Mouse (Mus musculus) lung, embryonic 16.5 days (tissue): ENCODE results near the gene Cfap126. TPM values are rescaled to one million over a fixed set of nuclear protein-coding genes. Genes with fewer than 3 reads are reported as not detected.

Source experiments
- microRNA-seq: library from miRNA; unstranded; fragments of <30 nt; microRNA quantifications from one replicate; pipeline ENCODE4, GENCODE M21; 2016
- polyA plus RNA-seq: library from polyadenylated mRNA; unstranded; fragments of >200 nt; fragmentation: Nextera tagmentation; extraction: Ambion mirVana; gene quantifications from 2 replicates; pipeline ENCODE4 v1.2.1, GENCODE M21; 2015

Cfap126 gene
- polyA plus RNA-seq, 1 experiment from 2014 or later = 15.7 TPM

Small RNA genes lying within 50 kb of the gene (microRNA-seq; reads per million reads assigned to microRNA genes)
- gene Gm27552 = not detected
- not detected for gene Gm27844
- gene Mir6546 = 3.8 reads per million, percentile 13 among the genes with 10 or more reads in this experiment

Other genes with a start within 250 kb of the Cfap126 start
- 10.5 and 11.1 TPM in 2 replicates for gene Atf6, start 246.1 kb upstream of the Cfap126 start, polyA plus RNA-seq
- 0.20 TPM in 1 of 2 replicates, not detected in the other for gene Gm26620, start 228.9 kb upstream of the Cfap126 start, polyA plus RNA-seq
- gene Dusp12, start 228.4 kb upstream of the Cfap126 start, polyA plus RNA-seq = 29.2 and 34.7 TPM in 2 replicates
- not detected in 2 replicates for gene Fcrlb, start 201.0 kb upstream of the Cfap126 start, polyA plus RNA-seq
- gene Fcrla, start 186.3 kb upstream of the Cfap126 start, polyA plus RNA-seq = not detected in 2 replicates
- 3.0 and 4.2 TPM in 2 replicates for gene Fcgr2b, start 137.4 kb upstream of the Cfap126 start, polyA plus RNA-seq
- 0.39 and 0.84 TPM in 2 replicates for gene Fcgr4, start 95.0 kb upstream of the Cfap126 start, polyA plus RNA-seq
- 12.7 and 19.3 TPM in 2 replicates for gene Fcgr3, start 49.0 kb upstream of the Cfap126 start, polyA plus RNA-seq
- 263 and 285 TPM in 2 replicates for gene Sdhc, start 36.7 kb downstream of the Cfap126 start, polyA plus RNA-seq
- gene Mpz, start 36.8 kb downstream of the Cfap126 start, polyA plus RNA-seq = 0.78 and 1.3 TPM in 2 replicates
- gene Pcp4l1, start 82.3 kb downstream of the Cfap126 start, polyA plus RNA-seq = 6.6 and 7.2 TPM in 2 replicates
- gene Nr1i3, start 100.1 kb downstream of the Cfap126 start, polyA plus RNA-seq = 0.19 and 0.23 TPM in 2 replicates
- gene Tomm40l, start 108.6 kb downstream of the Cfap126 start, polyA plus RNA-seq = 32.0 and 33.3 TPM in 2 replicates
- 13.3 and 111 TPM in 2 replicates for gene Apoa2, start 111.1 kb downstream of the Cfap126 start, polyA plus RNA-seq
- 52.8 and 59.4 TPM in 2 replicates for gene Fcer1g, start 120.4 kb downstream of the Cfap126 start, polyA plus RNA-seq
- gene Adamts4, start 136.5 kb downstream of the Cfap126 start, polyA plus RNA-seq = 8.4 and 9.2 TPM in 2 replicates
- gene Ndufs2, start 137.5 kb downstream of the Cfap126 start, polyA plus RNA-seq = 227 and 230 TPM in 2 replicates
- gene B4galt3, start 156.4 kb downstream of the Cfap126 start, polyA plus RNA-seq = 92.6 and 98.6 TPM in 2 replicates
- gene Ppox, start 167.3 kb downstream of the Cfap126 start, polyA plus RNA-seq = 53.9 and 56.8 TPM in 2 replicates
- 69.8 and 76.0 TPM in 2 replicates for gene Usp21, start 174.1 kb downstream of the Cfap126 start, polyA plus RNA-seq
- 109 and 111 TPM in 2 replicates for gene Ufc1, start 181.1 kb downstream of the Cfap126 start, polyA plus RNA-seq
- 52.0 and 52.1 TPM in 2 replicates for gene Dedd, start 215.2 kb downstream of the Cfap126 start, polyA plus RNA-seq
- gene Nit1, start 231.7 kb downstream of the Cfap126 start, polyA plus RNA-seq = 43.5 and 44.9 TPM in 2 replicates
- 86.4 and 99.8 TPM in 2 replicates for gene Pfdn2, start 231.8 kb downstream of the Cfap126 start, polyA plus RNA-seq
- gene Klhdc9, start 246.9 kb downstream of the Cfap126 start, polyA plus RNA-seq = 3.8 and 4.4 TPM in 2 replicates